Mouse (Mus musculus) G1E (cell line): ENCODE data around the gene Hnrnpdl. TPM values are rescaled to one million over a fixed set of nuclear protein-coding genes. Genes with fewer than 3 reads are reported as not detected.
A peak's percentile ranks its signal among the peaks of the same experiment; 100 is the strongest.

Source experiments
- ATAC-seq: 2 replicates; pipeline ENCODE4 v1.8.0; 2016; ENCODE audit warnings: mild to moderate bottlenecking; ENCODE audit not compliant: insufficient number of reproducible peaks, poor library complexity, low FRiP score, severe bottlenecking; ENCODE audit errors: extremely low read depth
- DNase-seq: peaks from one replicate; pipeline ENCODE4 v3.0.0; 2012; ENCODE audit warnings: low spot score
- H3K27me3 ChIP-seq: 2 replicates; pipeline ENCODE4 v1.6.1; 2012; ENCODE audit warnings: mild to moderate bottlenecking, low read length, inconsistent platforms; ENCODE audit not compliant: insufficient read depth
- H3K36me3 ChIP-seq: replicated peaks from 2 replicates; pipeline ENCODE3; 2012; ENCODE audit warnings: mild to moderate bottlenecking, inconsistent platforms
- H3K4me1 ChIP-seq: 2 replicates; pipeline ENCODE4 v1.6.1; 2012; ENCODE audit warnings: low read depth, low read length, inconsistent platforms, mixed read lengths; ENCODE audit not compliant: insufficient read depth
- H3K4me3 ChIP-seq: 2 replicates; pipeline ENCODE4 v1.5.1; 2012; ENCODE audit warnings: low read depth, mild to moderate bottlenecking, inconsistent platforms, low read length, moderate library complexity, mixed read lengths
- H3K9me3 ChIP-seq: replicated peaks from 2 replicates; pipeline ENCODE4 v1.6.1; 2012; ENCODE audit warnings: inconsistent platforms
- CTCF ChIP-seq: IDR thresholded peaks from 2 replicates; pipeline ENCODE4 v1.5.1; 2012; ENCODE audit warnings: low read depth, low read length, inconsistent platforms, mixed read lengths
- GATA1 ChIP-seq: IDR thresholded peaks from 2 replicates; pipeline ENCODE4 v1.6.1; 2012; ENCODE audit warnings: borderline replicate concordance, low read length, inconsistent platforms, mixed read lengths
- GATA2 ChIP-seq: IDR thresholded peaks from 2 replicates; pipeline ENCODE4 v1.6.1; 2012; ENCODE audit warnings: low read depth, low read length, inconsistent platforms, borderline replicate concordance
- POLR2AphosphoS5 ChIP-seq: IDR thresholded peaks from 2 replicates; pipeline ENCODE4 v1.6.1; 2012; ENCODE audit warnings: low read depth, low read length, inconsistent platforms; ENCODE audit not compliant: insufficient replicate concordance
- TAL1 ChIP-seq: conservative IDR thresholded peaks from 2 replicates; pipeline ENCODE4 v1.6.1; 2012; ENCODE audit warnings: low read depth, low read length, inconsistent platforms, mixed read lengths
- polyA plus RNA-seq: library from polyadenylated mRNA; stranded (reverse); fragments of >175 nt; gene quantifications from 2 replicates; pipeline ENCODE4 v1.2.3, GENCODE M21; 2012
- total RNA-seq, 2 experiments: library from RNA; stranded (forward) in 1 of 2; stranded (reverse) in 1 of 2; fragments of 200-1000 nt in 1 of 2; fragments of >200 nt in 1 of 2; fragmentation: Nextera tagmentation in 1 of 2; gene quantifications; 2 replicates each; pipeline ENCODE4 v1.2.3; 2014 to 2017

Hnrnpdl gene
- total and polyA plus RNA-seq, 3 experiments = 150 to 340 (median 157) TPM

GRCm38 (mm10) chr5:100060876-100061275 is 21.4 kb upstream of the Hnrnpdl start:
- Histone ChIP-seq H3K27me3 (no peaks in the 10 kb centered on the region), H3K36me3 (peaks cover 89% of the 10 kb centered on the region)
- no peak for ATAC-seq

GRCm38 (mm10) chr5:100059326-100059725 is 19.9 kb upstream of the Hnrnpdl start:
- DNase-seq = no peak
- no peak overlapping the region for H3K4me3 ChIP-seq
- peaks cover 16% of the 10 kb centered on the region for H3K4me1 ChIP-seq
- TF ChIP-seq GATA1 (no peak), TAL1 (no peak), GATA2 (no peak), CTCF (no peak)
- H3K9me3 ChIP-seq = no peaks in the 10 kb centered on the region
- H3K27me3 ChIP-seq = no peaks in the 10 kb centered on the region
- H3K36me3 ChIP-seq = peaks cover 90% of the 10 kb centered on the region
- no peak for ATAC-seq

More at GRCm38 (mm10) chr5:100060876-100061275, 21.4 kb upstream of the Hnrnpdl start:
- Histone ChIP-seq H3K9me3 (no peaks in the 10 kb centered on the region), H3K4me1 (peaks cover 2% of the 10 kb centered on the region; the same call in 1 of the 2 replicates), H3K4me3 (no peak overlapping the region)
- TF ChIP-seq GATA2 = no peak
- TF ChIP-seq GATA1 = no peak
- no peak for TF ChIP-seq POLR2AphosphoS5
- no peak for TF ChIP-seq TAL1
- no peak for TF ChIP-seq CTCF
- DNase-seq = no peak

- peaks cover 88% of the 10 kb centered on the region for H3K36me3 ChIP-seq
Measured at GRCm38 (mm10) chr5:100058729-100059128, 19.3 kb upstream of the Hnrnpdl start.

GRCm38 (mm10) chr5:100057461-100058209 is 18.2 kb upstream of the Hnrnpdl start:
- Histone ChIP-seq H3K4me1 (peaks cover 23% of the 10 kb centered on the region), H3K27me3 (no peaks in the 10 kb centered on the region), H3K4me3 (no peak overlapping the region), H3K36me3 (peaks cover 85% of the 10 kb centered on the region), H3K9me3 (no peaks in the 10 kb centered on the region)
- ATAC-seq = no peak
- DNase-seq = no peak
- TF ChIP-seq GATA2 (no peak), POLR2AphosphoS5 (no peak), GATA1 (no peak), CTCF (no peak), TAL1 (no peak)

More at GRCm38 (mm10) chr5:100058729-100059128, 19.3 kb upstream of the Hnrnpdl start:
- H3K27me3 ChIP-seq = no peaks in the 10 kb centered on the region
- peaks cover 17% of the 10 kb centered on the region for H3K4me1 ChIP-seq
- no peak overlapping the region for H3K4me3 ChIP-seq
- H3K9me3 ChIP-seq = no peaks in the 10 kb centered on the region
- no peak for DNase-seq
- TF ChIP-seq GATA2 = no peak
- no peak for TF ChIP-seq TAL1
- no peak for TF ChIP-seq CTCF
- TF ChIP-seq POLR2AphosphoS5 = no peak
- ATAC-seq = no peak

- TF ChIP-seq TAL1 (no peak), GATA2 (no peak), GATA1 (no peak), POLR2AphosphoS5 (no peak), CTCF (no peak)
- Histone ChIP-seq H3K4me1 (peaks cover 25% of the 10 kb centered on the region), H3K36me3 (peaks cover 80% of the 10 kb centered on the region), H3K27me3 (no peaks in the 10 kb centered on the region), H3K9me3 (no peaks in the 10 kb centered on the region), H3K4me3 (no peak overlapping the region)
- DNase-seq (no peak), ATAC-seq (no peak)
Measured at GRCm38 (mm10) chr5:100055866-100056369, 16.5 kb upstream of the Hnrnpdl start.

GRCm38 (mm10) chr5:100054807-100055547 is 15.5 kb upstream of the Hnrnpdl start:
- TF ChIP-seq POLR2AphosphoS5 = no peak
- Histone ChIP-seq H3K9me3 (no peaks in the 10 kb centered on the region), H3K27me3 (no peaks in the 10 kb centered on the region), H3K36me3 (peaks cover 80% of the 10 kb centered on the region), H3K4me1 (peaks cover 29% of the 10 kb centered on the region), H3K4me3 (no peak overlapping the region)
- peak; percentile 22; the same call in 1 of the 2 replicates for ATAC-seq
- no peak for DNase-seq
